Mouse (Mus musculus): ENCODE measurements around the gene Nudt7.

GRCm38 (mm10) chr8:114131421-114131820 lies 1.9 kb upstream of the Nudt7 start:
- no peak for TF ChIP-seq POLR2A (IDR thresholded peaks at IDR 0.05; ENCODE audit: insufficient read depth, low read depth, low read length)
- TF ChIP-seq CTCF (IDR thresholded peaks at IDR 0.05), result no peak
- TF ChIP-seq EP300 (IDR thresholded peaks at IDR 0.05; ENCODE audit: insufficient read depth, low read depth, low read length), result no peak

Measured in heart, adult 2 months (tissue).